Mouse (Mus musculus): ENCODE measurements at regions not wholly inside any gene's neighbourhood (a gene's known extent, or its start where the extent isn't known, plus 50 kb on each side); places are given as distances from the start of the nearest gene placed in this dataset.

- no peaks in the 10 kb centered on the region for H3K36me3 ChIP-seq (ENCODE audit: insufficient read depth)
- no peak for DNase-seq
- no peak overlapping the region for H3K27ac ChIP-seq (ENCODE audit: low read depth, low read length)
- TF ChIP-seq CTCF (IDR thresholded peaks at IDR 0.05; ENCODE audit: low read depth), result no peak
- no peaks in the 10 kb centered on the region for H3K27me3 ChIP-seq (ENCODE audit: insufficient read depth, low read length)
- no peak for ATAC-seq
- no peaks in the 10 kb centered on the region for H3K9me3 ChIP-seq (ENCODE audit: low read length)
- no peaks in the 10 kb centered on the region for H3K4me1 ChIP-seq (ENCODE audit: insufficient read depth)
- no peak overlapping the region for H3K9ac ChIP-seq
- no peak overlapping the region for H3K4me2 ChIP-seq (ENCODE audit: low read depth)
- 80% methylated on average over 10 of the region's 10 CpGs for WGBS
- H3K4me3 ChIP-seq (ENCODE audit: low read depth, low read length), result no peak overlapping the region
These were observed 552.2 kb upstream of the Adamts16 start for GRCm38 (mm10) chr13:71393716-71394309.

GRCm38 (mm10) chr13:71378641-71379040 lies 537.0 kb upstream of the Adamts16 start:
- no peak for TF ChIP-seq CTCF (IDR thresholded peaks at IDR 0.05; ENCODE audit: low read depth)
- H3K4me2 ChIP-seq (ENCODE audit: low read depth), result no peak overlapping the region
- no peak overlapping the region for H3K9ac ChIP-seq
- ATAC-seq (no peak), DNase-seq (no peak)
- WGBS, result 64% methylated on average over 2 of the region's 2 CpGs
- H3K9me3 ChIP-seq (ENCODE audit: low read length), result no peaks in the 10 kb centered on the region
- no peaks in the 10 kb centered on the region for H3K27me3 ChIP-seq (ENCODE audit: insufficient read depth, low read length)
- H3K36me3 ChIP-seq (ENCODE audit: insufficient read depth), result no peaks in the 10 kb centered on the region
- H3K4me3 ChIP-seq (ENCODE audit: low read depth, low read length), result no peak overlapping the region
- no peaks in the 10 kb centered on the region for H3K4me1 ChIP-seq (ENCODE audit: insufficient read depth)
- H3K27ac ChIP-seq (ENCODE audit: low read depth, low read length), result no peak overlapping the region

DNA sequence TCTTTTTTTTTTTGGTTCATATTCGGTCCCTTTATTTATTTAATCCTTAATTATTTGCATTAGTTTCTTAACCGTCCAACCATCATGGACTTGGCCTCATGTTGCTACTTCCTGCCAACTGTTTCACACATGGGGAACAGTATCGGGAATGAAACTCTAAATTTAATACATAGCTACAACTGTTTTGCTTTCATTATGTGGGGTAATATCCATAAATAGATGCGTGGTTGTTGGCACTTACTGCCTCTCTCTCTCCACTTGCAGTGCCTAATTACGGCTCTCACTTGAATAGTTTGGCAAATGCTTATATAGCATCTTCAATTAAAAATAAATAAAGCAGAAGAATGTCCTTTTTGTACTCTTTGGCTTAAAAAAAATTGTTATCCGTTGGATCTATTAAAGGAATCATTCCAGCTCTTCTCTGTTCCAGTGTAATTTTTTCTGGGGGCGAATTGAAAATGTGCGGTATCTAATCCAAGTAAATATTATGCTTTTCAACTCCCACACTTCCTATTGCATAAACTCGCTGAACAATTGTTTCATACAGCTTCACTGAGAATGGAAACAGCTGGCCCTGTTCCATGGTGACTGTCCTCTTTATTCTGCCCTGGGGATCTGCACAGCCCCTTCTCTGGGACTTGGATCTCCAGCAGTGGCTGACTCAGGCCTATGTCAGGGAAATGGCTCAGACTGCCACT lies 534.4 kb upstream of the Adamts16 start:
- no peak for TF ChIP-seq CTCF (IDR thresholded peaks at IDR 0.05; ENCODE audit: low read depth)
- Histone ChIP-seq H3K27ac (ENCODE audit: low read depth, low read length) (no peak overlapping the region), H3K36me3 (ENCODE audit: insufficient read depth) (no peaks in the 10 kb centered on the region), H3K27me3 (ENCODE audit: insufficient read depth, low read length) (no peaks in the 10 kb centered on the region), H3K4me2 (ENCODE audit: low read depth) (no peak overlapping the region), H3K4me1 (ENCODE audit: insufficient read depth) (no peaks in the 10 kb centered on the region), H3K9me3 (ENCODE audit: low read length) (no peaks in the 10 kb centered on the region), H3K9ac (no peak overlapping the region), H3K4me3 (ENCODE audit: low read depth, low read length) (no peak overlapping the region)
- DNase-seq (peak; percentile 31), ATAC-seq (0 out of 2 replicates have a peak, but pooled peaks have one; percentile 47)
- 12% methylated on average over 9 of the region's 9 CpGs for WGBS

DNA sequence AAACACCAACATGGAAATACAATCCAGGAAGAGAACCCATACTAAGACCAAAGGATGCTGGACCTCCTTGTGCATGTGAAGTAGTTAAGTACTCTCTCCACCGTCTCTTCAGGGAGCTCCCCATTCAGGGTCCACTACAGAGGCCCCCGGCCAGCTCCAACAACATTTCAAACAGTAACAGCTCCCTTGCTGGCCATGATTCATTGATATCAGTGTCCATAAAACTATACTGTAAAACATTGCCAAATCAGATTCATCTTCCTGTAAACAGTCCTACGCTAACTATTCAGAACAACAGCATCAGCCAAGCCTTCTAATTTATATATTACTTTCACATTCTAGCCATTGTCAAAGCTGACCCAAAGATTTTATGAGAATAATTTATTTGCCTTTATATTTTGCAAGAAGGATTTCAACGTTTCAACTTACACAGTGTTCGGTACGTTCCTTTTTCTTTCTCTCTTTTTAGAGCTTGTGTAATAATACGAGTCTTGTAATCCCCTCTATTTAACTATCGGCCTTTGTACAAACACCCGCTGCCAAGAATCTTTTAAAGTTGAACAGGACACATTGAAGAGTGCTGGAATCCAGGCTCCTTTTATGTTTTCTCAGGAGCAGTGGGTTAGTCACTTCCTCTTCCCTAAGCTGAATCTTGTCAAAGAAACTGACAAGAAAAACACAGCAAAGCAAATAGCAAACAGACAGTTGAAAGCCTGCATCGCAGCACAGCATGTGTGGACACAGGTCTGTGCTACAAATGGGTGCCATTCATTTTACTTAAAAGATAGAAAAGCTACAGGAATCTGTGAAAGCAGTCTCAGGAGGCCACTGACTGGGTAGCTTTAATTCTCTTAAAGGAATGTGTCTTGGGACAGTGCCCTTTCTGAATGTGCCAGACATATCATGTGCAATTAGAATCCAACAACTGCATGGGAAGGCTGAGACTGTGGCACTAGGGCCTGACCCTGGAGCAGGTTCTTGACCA lies 531.4 kb upstream of the Adamts16 start:
- WGBS, result 17% methylated on average over 10 of the region's 10 CpGs
- H3K4me3 ChIP-seq (ENCODE audit: low read depth, low read length), result no peak overlapping the region
- no peaks in the 10 kb centered on the region for H3K27me3 ChIP-seq (ENCODE audit: insufficient read depth, low read length)
- no peak overlapping the region for H3K9ac ChIP-seq
- ATAC-seq (no peak), DNase-seq (no peak)
- H3K4me2 ChIP-seq (ENCODE audit: low read depth), result no peak overlapping the region
- no peaks in the 10 kb centered on the region for H3K9me3 ChIP-seq (ENCODE audit: low read length)
- no peak overlapping the region for H3K27ac ChIP-seq (ENCODE audit: low read depth, low read length)
- no peaks in the 10 kb centered on the region for H3K36me3 ChIP-seq (ENCODE audit: insufficient read depth)
- H3K4me1 ChIP-seq (ENCODE audit: insufficient read depth), result no peaks in the 10 kb centered on the region
- TF ChIP-seq CTCF (IDR thresholded peaks at IDR 0.05; ENCODE audit: low read depth), result no peak

GRCm38 (mm10) chr13:71369832-71370231 lies 528.2 kb upstream of the Adamts16 start:
- H3K9ac ChIP-seq, result no peak overlapping the region
- no peaks in the 10 kb centered on the region for H3K27me3 ChIP-seq (ENCODE audit: insufficient read depth, low read length)
- 85% methylated on average over 3 of the region's 3 CpGs for WGBS
- no peak overlapping the region for H3K4me2 ChIP-seq (ENCODE audit: low read depth)
- no peak for ATAC-seq
- H3K36me3 ChIP-seq (ENCODE audit: insufficient read depth), result no peaks in the 10 kb centered on the region
- no peak overlapping the region for H3K27ac ChIP-seq (ENCODE audit: low read depth, low read length)
- H3K9me3 ChIP-seq (ENCODE audit: low read length), result no peaks in the 10 kb centered on the region
- TF ChIP-seq CTCF (IDR thresholded peaks at IDR 0.05; ENCODE audit: low read depth), result no peak
- H3K4me1 ChIP-seq (ENCODE audit: insufficient read depth), result no peaks in the 10 kb centered on the region
- H3K4me3 ChIP-seq (ENCODE audit: low read depth, low read length), result no peak overlapping the region
- DNase-seq, result no peak

- no peak overlapping the region for H3K9ac ChIP-seq
- no peak for DNase-seq
- WGBS, result 76% methylated on average over 3 of the region's 3 CpGs
These were observed 523.6 kb upstream of the Adamts16 start for GRCm38 (mm10) chr13:71365261-71365660.

More at GRCm38 (mm10) chr13:71365261-71365660, 523.6 kb upstream of the Adamts16 start:
- Histone ChIP-seq H3K27ac (ENCODE audit: low read depth, low read length) (no peak overlapping the region), H3K36me3 (ENCODE audit: insufficient read depth) (no peaks in the 10 kb centered on the region), H3K4me1 (ENCODE audit: insufficient read depth) (no peaks in the 10 kb centered on the region), H3K9me3 (ENCODE audit: low read length) (no peaks in the 10 kb centered on the region), H3K27me3 (ENCODE audit: insufficient read depth, low read length) (no peaks in the 10 kb centered on the region), H3K4me2 (ENCODE audit: low read depth) (no peak overlapping the region), H3K4me3 (ENCODE audit: low read depth, low read length) (no peak overlapping the region)
- no peak for ATAC-seq
- no peak for TF ChIP-seq CTCF (IDR thresholded peaks at IDR 0.05; ENCODE audit: low read depth)
